9 mouse cellular contexts compared by ENCODE assay signal in the genomic region with DNA sequence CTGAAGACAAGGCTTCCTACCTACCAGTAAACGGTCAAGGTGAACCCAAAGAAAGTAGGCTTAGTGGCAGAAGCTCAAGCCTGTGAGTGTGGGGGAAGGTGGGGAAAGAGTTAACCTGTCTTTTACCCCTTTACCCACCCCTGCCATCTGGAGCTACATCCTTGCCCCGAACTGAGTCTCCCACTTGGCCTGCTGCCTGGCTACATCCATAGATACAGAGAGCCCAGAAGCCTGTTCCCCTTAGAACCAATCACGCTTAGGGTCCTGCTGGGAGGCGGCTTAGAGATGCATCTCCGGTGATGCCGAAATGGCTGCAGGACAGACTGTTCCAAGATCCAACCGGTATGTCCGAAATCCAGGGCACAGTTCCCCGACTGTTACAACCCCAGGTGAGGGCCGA. TPM values are rescaled to one million over a fixed set of nuclear protein-coding genes. Genes with fewer than 3 reads are reported as not detected.
DNase-seq lines count a peak whose midpoint lies in the region; ATAC-seq and TF ChIP-seq lines count a peak whose summit lies in the region.
"Had no signal": no experiment of that assay in that cellular context is flagged by ENCODE, and none has a peak within 500 bp of the region (broad histone marks: within the 10 kb centered on the region; RNA-seq: fewer than 3 reads in every experiment).

No protein-coding gene starts in this region.

- peak overlapping the region; percentile 19; the same call in 1 of the 2 replicates for H3K27ac ChIP-seq in layer of hippocampus, adult 2 months
- H3K27ac ChIP-seq in forebrain, embryonic 10.5 days, result no peak overlapping the region
- H3K27ac ChIP-seq in intestine, postnatal 0 days (ENCODE audit: low read depth, low read length), result no peak overlapping the region
- H3K27ac ChIP-seq in neural tube, embryonic 13.5 days (replicated peaks), result peak overlapping the region; percentile 74

- peak overlapping the region; percentile 91; the same call in 1 of the 2 replicates for H3K4me2 ChIP-seq in intestine, postnatal 0 days (replicated peaks; ENCODE audit: low read depth)
- H3K4me2 ChIP-seq in neural tube, embryonic 13.5 days, result peak overlapping the region; percentile 83

- H3K4me1 ChIP-seq in forebrain, embryonic 10.5 days, result peaks cover 31% of the 10 kb centered on the region
- no peaks in the 10 kb centered on the region for H3K4me1 ChIP-seq in intestine, postnatal 0 days (replicated peaks; ENCODE audit: control insufficient read depth, insufficient read depth, low read length)
- peaks cover 63% of the 10 kb centered on the region for H3K4me1 ChIP-seq in neural tube, embryonic 13.5 days (replicated peaks)

- no peak overlapping the region for H3K9ac ChIP-seq in intestine, postnatal 0 days (ENCODE audit: low read depth, low read length)
- H3K9ac ChIP-seq in neural tube, embryonic 13.5 days, result peak overlapping the region; percentile 76

- 3% methylated on average over 10 of the region's 10 CpGs for WGBS in forebrain, embryonic 10.5 days
- 9% methylated on average over 10 of the region's 10 CpGs for WGBS in intestine, postnatal 0 days
- 2% methylated on average over 10 of the region's 10 CpGs for WGBS in neural tube, embryonic 13.5 days

- H3K27me3 ChIP-seq in forebrain, embryonic 10.5 days (ENCODE audit: poor library complexity, severe bottlenecking), result peaks cover 89% of the 10 kb centered on the region
- peaks cover 44% of the 10 kb centered on the region for H3K27me3 ChIP-seq in intestine, postnatal 0 days (replicated peaks; ENCODE audit: control insufficient read depth, insufficient read depth, low read length)
- H3K27me3 ChIP-seq in neural tube, embryonic 13.5 days, result peaks cover 69% of the 10 kb centered on the region

- peaks cover 1% of the 10 kb centered on the region; the same call in 1 of the 2 replicates for H3K9me3 ChIP-seq in forebrain, embryonic 10.5 days
- no peaks in the 10 kb centered on the region for H3K9me3 ChIP-seq in intestine, postnatal 0 days (ENCODE audit: control insufficient read depth)
- H3K9me3 ChIP-seq in neural tube, embryonic 13.5 days, result no peaks in the 10 kb centered on the region

- DNase-seq in layer of hippocampus, adult 2 months (ENCODE audit: low spot score in 2 of 2), result no peak
- no peak for DNase-seq in layer of hippocampus, adult 9-10 months (ENCODE audit: low spot score)
- DNase-seq in forebrain, embryonic 10.5 days (ENCODE audit: extremely low spot score, low spot score), result no peak
- DNase-seq in spleen, postnatal 10 days (ENCODE audit: low spot score in 2 of 2), result no peak
- no peak for DNase-seq in cerebellum, adult 8-10 months
- no peak for DNase-seq in frontal cortex, postnatal 10 days (ENCODE audit: low spot score in 2 of 2)

- no peak for TF ChIP-seq CTCF in layer of hippocampus, adult 2 months (conservative IDR thresholded peaks at IDR 0.05)
- TF ChIP-seq CTCF in intestine, postnatal 0 days (IDR thresholded peaks at IDR 0.05; ENCODE audit: low read depth), result no peak

- ATAC-seq in intestine, postnatal 0 days, result no peak
- ATAC-seq in neural tube, embryonic 13.5 days (ENCODE audit: low read depth), result no peak
- ATAC-seq: Patski had no signal

- no peaks in the 10 kb centered on the region for H3K36me3 ChIP-seq in forebrain, embryonic 10.5 days (replicated peaks)
- H3K36me3 ChIP-seq in intestine, postnatal 0 days (ENCODE audit: control insufficient read depth, insufficient read depth), result no peaks in the 10 kb centered on the region
- H3K36me3 ChIP-seq in neural tube, embryonic 13.5 days, result no peaks in the 10 kb centered on the region

- peak overlapping the region; percentile 64 for H3K4me3 ChIP-seq in layer of hippocampus, adult 2 months
- H3K4me3 ChIP-seq in forebrain, embryonic 10.5 days, result peak overlapping the region; percentile 71
- H3K4me3 ChIP-seq in intestine, postnatal 0 days (ENCODE audit: low read depth, low read length), result peak overlapping the region; percentile 55
- H3K4me3 ChIP-seq in neural tube, embryonic 13.5 days, result peak overlapping the region; percentile 64

RNA-seq across cellular contexts. Expression of gene Chst8, which starts 1.5 kb away (rescaled TPM):
- total RNA-seq in layer of hippocampus, adult 2 months (2021), result 10 to 100 TPM; 25.7 to 39.9 TPM
- 4.3 and 5.7 TPM in 2 replicates for polyA plus RNA-seq in forebrain, embryonic 10.5 days (2016; fragmentation: Nextera tagmentation; extraction: Ambion mirVana)
- polyA plus RNA-seq in intestine, postnatal 0 days (2015; fragmentation: Nextera tagmentation; extraction: Ambion mirVana), result 2.7 and 3.5 TPM in 2 replicates
- 32.3 and 42.1 TPM in 2 replicates for polyA plus RNA-seq in neural tube, embryonic 13.5 days (2015; fragmentation: Nextera tagmentation; extraction: Ambion mirVana)

Comparison
In these comparisons a context has a peak if more than half of its experiments do, and no peak if none do; other contexts are left out.
1. H3K27ac ChIP-seq: peak in layer of hippocampus, adult 2 months (single experiment) and neural tube, embryonic 13.5 days (single experiment); none in forebrain, embryonic 10.5 days (single experiment) and intestine, postnatal 0 days (single experiment).
2. Peak in every context shown above with its lines, with median percentiles within 50 percentile points of each other: H3K4me3 ChIP-seq.